Mouse (Mus musculus): Measurements from ENCODE around the gene B130006D01Rik. TPM values are rescaled to one million over a fixed set of nuclear protein-coding genes. Genes with fewer than 3 reads are reported as not detected.
A peak's percentile ranks its signal among the peaks of the same experiment; 100 is the strongest.
"Not testable (repeated sequence)": the region's sequence is repeated elsewhere in the genome, so short reads cannot be mapped to it uniquely, and the experiment has no call there.

The B130006D01Rik gene
- total RNA-seq, 2 experiments from 2014 or later = 1.2 to 1.3 TPM

DNA sequence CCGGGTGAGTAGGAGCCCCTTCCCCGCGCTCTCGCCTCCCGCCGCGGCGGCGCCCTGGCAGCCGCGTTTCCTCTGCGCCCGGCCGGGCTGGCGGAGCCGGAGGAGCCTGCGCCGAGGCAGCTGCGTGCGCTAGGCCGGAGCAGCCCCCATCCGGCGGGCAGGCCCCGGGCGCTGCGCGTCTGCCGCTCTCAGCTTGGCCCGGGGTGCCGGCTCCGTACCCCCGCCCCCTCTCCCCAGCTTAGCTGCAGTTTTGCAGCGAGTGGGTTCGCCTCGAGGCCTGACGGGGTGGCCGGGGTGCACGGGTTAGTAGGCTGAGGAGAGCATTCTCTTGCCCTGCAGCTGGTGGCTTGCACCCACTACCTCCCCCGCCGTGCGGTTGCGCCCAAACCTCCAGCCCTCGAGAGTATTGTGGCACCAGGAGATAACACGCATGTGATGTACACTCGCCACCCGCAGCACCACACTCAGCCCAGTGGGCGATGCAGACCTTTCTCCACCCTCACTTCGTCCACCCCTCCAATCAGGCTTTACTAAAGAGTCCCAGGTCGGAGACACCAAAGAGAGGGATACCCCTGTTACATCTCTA, 10.1 kb upstream of the B130006D01Rik start:
- peak; percentile 38 to 60 for DNase-seq (ENCODE audit: low spot score in 2 of 2)

DNA sequence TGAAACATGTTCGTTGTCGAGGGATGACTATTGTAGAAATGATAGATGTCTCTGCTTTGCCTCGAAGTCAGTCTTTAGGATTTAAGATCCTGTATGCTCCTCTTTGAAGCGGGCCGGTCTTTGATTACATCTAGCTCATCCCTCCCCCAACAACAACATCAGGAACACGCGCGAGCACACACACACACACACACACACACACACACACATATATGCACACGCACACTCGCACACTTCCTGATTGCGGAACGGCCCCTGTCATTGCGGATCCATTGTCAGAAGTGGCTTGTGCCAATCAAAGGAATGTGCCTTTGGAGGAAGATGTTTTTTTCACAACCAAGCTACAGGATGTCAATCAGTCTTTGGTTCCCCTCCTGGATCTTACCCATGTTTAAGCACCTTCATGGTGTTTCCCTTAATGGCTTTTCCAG, 9.6 kb upstream of the B130006D01Rik start:
- DNase-seq (ENCODE audit: low spot score in 2 of 2) = no peak

DNA sequence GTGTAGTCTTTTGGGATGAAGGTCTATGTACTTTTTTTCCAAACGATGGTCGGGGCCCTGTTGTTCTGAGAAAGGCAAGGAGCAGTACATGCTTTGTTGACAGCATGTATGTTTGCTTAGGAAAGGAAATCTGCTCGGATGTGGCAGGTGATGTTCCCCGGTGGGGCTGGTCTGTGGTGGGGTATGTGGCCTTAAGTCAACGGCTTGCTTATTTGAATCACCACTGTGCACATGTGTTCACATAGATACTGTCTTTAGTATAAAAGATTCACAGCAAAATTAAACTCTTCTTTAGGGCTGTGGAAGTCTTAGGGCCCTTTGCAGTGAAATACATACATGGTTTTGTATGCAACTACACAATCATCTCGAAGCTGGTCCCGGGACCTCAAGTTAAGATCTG, 9.0 kb upstream of the B130006D01Rik start:
- DNase-seq (ENCODE audit: low spot score in 2 of 2) = no peak

DNA sequence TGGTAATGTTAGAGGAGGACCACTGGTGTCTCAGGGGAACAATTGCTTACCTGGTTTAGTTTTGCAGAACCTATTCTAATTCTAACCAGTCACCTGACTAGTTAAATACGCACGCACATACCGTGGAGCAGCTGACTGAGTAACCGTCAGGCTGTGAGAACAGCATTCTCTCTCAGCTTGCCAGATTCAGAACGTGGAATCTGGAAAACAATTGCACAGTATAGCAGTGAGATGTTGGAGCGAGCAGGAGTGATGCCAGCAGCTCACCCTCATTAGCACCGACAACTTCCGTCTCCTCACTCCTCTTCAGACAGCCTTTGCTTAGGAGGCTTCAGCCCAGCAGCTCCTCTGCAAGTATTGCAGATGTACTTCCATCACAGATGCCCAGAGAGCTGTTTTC, 7.3 kb upstream of the B130006D01Rik start:
- peak; percentile 17 to 18 for DNase-seq (ENCODE audit: low spot score in 2 of 2)

DNA sequence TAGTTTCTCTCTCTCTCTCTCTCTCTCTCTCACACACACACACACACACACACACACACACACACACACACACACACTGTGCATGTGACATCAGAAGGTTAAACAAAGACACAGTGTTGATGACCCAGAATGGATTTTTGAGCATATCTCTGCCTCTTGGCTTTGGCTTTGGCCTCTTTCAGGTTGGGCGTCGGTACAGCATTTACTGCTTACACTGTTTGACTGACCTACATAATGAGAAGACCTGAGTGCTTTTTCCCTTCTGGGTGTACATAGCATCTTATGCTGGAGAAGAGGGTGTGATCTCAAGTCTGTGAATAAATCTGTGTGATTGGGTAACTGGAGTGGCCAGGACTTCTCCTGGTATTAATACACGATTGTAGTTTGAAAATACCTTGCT, 4.0 kb upstream of the B130006D01Rik start:
- DNase-seq (ENCODE audit: low spot score in 2 of 2) = no peak

DNA sequence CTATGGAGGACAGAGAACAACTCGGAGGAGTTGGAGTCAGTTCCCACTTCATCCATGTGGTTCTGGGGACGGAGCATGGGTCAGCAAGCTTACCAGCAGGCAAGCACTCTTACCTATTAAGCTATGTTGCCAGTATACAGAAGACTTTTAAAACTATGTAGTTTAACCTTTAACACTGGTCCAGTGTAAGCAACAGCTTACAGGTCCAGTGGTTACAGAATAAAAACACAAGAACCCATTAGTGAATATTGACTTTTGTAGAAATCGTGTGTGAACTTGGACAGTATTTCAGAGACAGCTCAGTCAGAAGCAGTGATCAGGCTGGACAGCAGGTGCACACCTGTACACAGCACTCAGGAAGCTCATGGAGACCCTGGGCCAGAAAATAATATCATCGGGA, 1.1 kb downstream of the B130006D01Rik start:
- no peak for DNase-seq (ENCODE audit: low spot score in 2 of 2)

DNA sequence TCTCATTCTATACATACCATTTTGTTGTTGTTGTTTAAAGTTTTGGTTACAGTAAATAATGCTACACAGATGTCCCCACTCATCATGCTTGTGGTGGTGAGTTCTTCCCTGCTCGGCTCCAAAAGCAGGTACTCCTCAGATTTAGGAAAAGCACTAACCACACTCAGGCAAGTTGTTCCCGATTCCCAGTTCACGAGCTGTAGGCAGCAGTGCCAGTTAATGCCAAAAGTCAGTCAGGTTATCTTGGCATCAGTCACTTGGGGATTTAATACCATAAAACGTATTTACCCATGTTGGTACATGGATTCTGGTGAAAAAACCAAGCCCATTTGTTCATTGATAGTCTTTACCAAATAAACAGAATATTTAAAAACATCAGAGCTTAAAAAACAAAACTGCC, 2.8 kb downstream of the B130006D01Rik start:
- no peak for DNase-seq (ENCODE audit: low spot score in 2 of 2)

DNA sequence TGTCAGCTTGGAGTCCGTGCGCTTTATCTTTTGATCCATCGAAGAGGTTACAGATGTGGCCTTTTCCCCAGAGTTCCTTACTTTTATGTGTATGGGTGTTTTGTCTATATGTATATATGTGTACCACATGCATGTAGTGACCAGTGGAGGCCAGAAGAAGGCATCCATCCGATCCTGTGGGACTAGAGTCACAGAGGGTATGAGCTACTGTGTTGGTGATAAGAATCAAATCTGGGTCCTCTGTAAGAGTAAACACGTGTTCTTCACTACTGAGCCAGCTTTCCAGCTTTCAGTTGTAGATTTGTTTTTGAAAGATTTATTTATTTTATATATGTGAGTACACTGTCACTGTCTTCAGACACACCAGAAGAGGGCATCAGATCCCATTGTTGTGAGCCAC, 4.6 kb downstream of the B130006D01Rik start:
- DNase-seq (ENCODE audit: low spot score in 2 of 2) = no peak

DNA sequence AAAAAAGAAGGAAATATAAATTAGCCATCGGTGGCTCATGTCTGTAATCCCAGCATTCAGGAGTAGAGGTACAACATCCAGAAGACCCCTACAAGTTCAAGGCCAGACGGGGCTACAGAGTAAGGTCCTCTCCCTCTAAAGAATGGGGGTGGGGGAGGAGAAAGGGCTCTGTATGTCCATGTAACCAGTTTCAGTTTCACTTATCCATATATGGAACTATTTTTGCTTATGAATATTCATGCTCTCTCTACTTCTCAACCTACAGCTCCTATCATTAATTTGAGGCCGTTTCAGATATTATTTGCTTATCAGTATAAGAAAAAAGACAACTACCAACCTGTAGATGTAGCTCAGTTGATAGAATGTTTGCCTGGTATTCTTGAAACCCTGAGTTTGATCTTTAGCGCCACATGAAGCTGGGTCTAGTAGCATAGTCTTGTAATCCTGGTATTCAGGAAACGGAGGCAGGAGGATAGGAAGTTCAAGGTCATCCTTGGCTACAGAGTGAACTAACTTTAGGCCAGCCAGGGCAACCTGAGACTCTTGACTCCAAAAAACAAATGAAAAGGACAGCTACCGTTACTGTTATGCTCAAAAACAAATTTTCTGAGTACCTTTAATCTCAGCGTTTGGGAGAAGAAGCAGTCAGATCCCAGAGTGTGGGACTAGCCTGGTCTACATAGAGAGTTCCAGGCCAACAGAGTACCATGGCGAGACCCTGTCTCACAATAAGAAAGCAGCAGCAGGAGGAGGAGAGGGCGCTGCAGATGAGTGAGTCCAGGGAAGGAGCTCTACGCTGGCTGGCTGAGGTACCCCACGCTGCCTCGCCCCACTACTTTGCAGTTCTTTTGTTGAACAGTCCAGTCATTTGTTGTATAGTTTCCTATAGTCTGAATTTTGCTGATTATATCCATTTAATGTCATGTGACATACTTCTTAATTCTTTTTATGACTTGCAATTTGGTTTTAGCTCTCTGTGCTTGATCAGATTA, 5.8 kb downstream of the B130006D01Rik start:
- DNase-seq (ENCODE audit: low spot score in 2 of 2) = no peak

DNA sequence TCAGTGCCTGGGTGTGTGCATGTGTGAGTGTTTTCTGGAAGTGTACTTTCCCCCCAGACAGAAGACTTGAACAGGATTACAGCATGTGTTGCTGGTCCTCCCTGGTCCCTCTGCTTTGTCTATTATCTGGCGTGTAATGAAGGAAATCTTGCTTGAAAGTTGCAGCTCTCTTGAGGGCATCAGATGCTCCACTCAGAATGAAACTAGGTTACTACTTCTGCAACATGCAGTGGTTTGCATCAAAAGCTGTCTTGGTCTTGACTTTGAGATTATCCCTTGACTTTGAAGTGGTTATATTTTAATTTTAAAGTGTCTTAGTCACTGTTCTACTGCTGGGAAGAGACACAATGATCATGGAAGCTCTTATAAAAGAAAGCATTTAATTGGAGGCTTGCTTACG, 11.1 kb downstream of the B130006D01Rik start:
- DNase-seq (ENCODE audit: low spot score in 2 of 2) = no peak

DNA sequence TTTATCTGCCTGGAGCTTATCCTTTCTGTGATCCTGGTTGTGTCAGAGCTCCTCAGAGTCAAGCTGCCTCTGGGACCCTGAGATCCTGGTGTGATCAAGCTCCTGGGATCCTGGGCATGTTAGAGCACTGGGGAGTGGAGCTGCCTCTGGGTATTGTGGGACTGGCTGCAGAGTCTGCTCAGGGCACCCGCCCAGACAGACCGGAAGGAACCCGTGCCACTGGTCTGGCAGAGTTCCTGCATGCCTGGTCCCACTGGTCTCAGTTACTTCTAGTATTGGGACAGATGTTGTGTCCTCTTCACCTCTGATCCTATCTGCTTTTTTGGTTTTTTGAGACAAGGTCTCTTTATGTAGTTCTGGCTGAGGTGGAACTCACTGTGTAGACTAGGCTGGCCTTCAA, 14.4 kb downstream of the B130006D01Rik start:
- no peak for DNase-seq (ENCODE audit: low spot score in 2 of 2)

DNA sequence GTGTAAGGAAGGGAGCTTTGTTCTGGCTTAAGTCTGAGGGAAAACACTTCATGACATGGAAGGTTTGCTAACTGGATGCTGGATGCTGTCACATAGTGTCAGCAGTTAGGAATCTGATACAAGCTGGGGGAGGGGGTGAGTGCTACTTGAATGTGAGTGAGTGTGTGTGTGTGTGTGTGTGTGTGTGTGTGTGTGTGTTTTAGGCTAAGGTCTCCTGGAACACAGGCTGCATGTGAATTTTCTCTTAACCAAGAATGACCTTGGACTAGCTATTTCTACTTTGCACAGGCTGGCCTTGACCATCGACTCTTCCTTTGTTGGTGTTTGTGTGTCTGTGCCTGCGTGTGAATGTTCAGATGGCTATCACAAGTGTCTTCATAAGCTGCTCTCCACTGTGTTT, 21.1 kb downstream of the B130006D01Rik start:
- no peak for DNase-seq (ENCODE audit: low spot score in 2 of 2)

DNA sequence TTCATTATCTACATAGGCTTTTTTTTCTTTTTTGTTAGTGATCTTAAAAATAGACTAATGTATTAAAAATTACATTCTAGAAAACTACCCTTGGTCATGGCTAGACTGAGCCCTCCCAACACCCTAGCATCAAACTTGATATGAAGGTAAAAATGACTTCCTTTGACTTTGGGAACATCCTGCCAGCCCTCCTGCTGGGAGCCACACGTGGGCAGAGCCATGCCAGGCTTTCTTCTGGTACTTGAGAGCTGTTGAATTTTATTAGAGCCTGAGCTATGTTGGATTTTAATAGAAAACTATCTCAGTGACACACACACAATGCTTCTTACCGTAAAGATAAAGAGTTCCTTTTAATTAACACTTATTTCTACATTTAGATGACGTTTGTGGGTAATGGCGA, 23.4 kb downstream of the B130006D01Rik start:
- DNase-seq (ENCODE audit: low spot score in 2 of 2) = no peak

DNA sequence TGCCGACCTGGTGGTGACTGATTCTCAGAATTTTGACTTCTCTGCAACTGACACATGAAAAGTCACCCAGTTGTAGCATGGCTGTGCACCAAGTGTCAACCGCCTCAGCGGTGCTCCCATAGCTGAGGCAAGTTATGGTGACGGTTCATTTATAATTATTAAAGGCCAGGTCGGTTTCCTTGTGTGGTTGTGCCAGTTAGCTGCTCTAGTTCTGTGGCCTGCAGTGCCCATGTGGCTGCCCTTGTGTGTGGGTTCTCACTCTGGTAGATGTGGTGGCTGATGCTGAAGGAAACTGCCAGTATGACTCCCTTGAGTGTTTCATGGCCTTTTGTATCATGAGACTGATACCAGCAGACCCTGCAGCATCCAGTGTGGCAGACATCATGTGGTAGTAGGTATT, 24.9 kb downstream of the B130006D01Rik start:
- DNase-seq (ENCODE audit: low spot score in 2 of 2) = no peak

DNA sequence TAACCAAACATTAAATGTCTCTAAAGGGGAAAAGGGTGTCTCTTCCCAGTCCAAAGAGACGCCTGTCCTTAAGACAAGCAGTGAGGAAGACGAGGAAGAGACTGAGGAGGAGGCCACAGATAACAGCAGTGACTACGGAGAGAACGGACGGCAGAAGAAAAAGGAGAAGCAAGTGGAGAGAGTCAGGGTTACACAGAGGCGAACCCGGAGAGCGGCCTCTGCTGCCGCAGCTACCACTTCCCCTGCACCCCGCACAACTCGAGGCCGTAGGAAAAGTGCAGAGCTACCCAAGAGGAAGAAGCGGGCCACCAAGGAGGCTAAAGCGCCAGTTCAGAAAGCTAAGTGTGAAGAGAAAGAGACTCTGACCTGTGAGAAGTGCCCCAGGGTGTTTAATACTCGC, 26.2 kb downstream of the B130006D01Rik start:
- no peak for DNase-seq (ENCODE audit: low spot score in 2 of 2)

DNA sequence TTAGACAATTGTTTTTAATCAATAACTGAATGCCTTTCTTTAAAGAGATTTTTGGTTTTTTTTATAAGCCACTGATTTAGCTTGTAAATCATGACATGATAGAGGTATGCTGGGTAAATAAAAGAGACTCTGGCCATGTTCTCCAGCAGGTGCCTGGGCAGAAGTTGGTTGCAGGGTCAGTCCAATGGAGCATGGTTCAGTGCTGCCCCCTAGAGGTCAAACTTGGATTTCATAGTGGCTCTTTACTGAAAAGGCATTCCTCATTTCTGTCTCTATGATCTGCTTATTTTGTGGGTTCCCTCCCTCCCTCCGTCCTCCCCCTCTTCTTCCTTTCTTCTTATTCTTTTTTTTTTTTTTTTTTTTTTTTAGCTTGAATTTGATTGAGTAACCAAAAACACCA, 27.6 kb downstream of the B130006D01Rik start:
- DNase-seq (ENCODE audit: low spot score in 2 of 2) = peak; percentile 69 to 88

DNA sequence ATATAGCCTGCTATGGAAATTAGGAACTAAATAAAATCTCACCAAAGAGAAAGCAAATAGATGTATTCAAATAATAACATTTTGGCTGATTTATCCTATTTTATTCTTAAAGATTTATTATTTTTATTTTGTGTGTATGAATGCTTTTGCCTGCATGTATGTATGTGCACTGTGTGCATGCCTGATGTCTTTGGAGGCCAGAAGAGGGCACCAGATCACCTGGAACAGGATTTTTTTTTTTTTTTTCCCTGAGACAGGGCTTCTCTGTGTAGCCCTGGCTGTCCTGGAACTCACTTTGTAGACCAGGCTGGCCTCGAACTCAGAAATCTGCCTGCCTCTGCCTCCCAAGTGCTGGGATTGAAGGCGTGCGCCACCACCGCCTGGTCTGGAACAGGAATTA, 31.8 kb downstream of the B130006D01Rik start:
- not testable (repeated sequence) for DNase-seq (ENCODE audit: low spot score in 2 of 2)

DNA sequence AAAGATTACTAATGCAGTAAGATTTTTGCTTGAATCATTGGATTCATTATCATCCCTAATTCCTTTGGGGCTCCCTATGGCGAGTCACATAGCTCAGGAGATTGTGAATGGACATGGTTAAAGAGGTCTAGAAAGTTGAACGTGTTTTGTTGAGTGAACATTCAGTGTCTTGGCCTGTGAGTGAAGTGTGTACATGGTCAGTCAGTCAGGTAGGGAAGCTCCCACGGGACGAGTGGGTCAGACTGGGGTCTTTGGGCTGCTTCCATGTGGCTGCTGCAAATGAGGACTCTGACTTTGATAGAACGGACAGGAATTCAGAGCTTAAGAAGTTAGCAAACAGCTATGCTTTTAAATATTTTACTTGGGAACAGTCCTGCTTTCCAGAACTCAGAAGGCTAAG, 37.1 kb downstream of the B130006D01Rik start:
- DNase-seq (ENCODE audit: low spot score in 2 of 2) = no peak

DNA sequence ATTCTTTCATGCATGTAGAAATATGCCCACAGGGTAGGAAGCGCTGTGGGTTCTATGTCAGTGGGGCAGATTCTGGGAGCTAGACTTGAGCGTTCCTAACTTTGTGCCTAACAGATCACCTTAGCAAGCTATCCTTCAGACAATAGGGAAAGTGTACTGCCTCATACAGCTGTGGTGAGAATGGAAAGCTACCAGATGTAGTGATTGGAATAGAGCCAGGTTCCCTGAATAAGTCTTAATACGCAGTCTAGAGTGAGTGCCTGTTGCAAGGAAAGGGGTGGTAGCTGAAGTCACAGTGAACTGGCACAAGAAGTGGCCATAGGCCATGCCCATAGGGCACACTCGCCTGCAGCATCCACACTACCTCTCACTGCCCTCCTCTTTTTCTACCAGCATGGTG, 39.6 kb downstream of the B130006D01Rik start:
- no peak for DNase-seq (ENCODE audit: low spot score in 2 of 2)

DNA sequence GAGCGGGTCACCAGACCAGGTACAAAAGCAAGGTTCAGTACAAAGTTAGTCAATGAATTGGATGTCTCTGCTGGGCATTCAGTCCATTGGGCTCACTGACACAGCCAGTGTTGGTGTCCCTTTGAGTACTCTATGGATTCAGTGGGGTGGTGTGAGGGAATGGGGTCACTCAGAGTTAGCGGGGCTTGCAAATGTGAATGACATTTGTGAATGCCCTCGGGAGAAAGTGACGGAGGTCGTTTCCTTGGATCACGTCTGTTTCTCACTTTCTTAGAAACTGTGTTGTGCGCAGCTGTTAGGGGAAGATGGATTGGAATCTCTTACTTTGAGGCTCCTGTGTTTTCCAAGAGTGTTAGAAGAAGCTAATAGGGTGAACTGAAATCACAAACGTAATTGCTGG, 41.4 kb downstream of the B130006D01Rik start:
- DNase-seq (ENCODE audit: low spot score in 2 of 2) = no peak

DNA sequence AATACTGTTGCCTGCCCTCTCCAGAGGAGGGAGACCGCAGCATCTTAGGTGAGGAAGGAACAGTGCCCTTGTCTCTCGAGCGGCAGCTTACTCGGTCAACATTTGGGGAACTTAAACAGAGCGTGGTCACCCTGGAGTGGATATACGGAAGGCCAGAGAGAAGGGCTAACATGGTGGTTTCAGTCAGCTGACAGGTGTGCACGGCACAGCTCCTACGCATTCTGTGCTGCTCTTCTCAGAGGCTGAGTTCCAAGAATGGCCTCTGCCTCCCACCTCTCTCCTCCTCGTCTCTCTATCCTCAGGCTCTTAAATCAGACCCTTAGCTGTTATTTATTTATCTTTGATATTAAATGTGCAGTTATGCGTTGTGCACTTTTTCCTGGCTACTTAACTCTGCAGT, 41.9 kb downstream of the B130006D01Rik start:
- DNase-seq (ENCODE audit: low spot score in 2 of 2) = no peak

DNA sequence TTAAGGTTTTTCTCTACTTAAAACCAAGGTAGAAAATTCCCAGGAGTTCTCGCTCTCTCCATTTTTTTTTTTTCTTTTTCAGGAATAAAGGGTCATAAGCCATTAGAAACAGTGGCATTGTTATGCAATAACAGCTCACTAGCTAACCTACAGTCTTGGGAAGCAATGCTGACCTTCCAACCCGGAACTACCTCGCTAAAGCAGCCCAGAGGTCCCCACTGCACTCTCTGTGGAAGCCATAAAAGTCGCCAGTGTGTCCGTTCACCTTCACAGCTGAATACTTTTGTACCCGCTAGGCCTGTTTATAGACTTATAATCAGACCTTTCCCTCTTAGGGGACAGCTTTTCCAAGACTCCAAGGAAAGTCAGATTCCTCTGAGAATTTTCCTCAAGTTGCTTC, 44.9 kb downstream of the B130006D01Rik start:
- DNase-seq (ENCODE audit: low spot score in 2 of 2) = no peak

DNA sequence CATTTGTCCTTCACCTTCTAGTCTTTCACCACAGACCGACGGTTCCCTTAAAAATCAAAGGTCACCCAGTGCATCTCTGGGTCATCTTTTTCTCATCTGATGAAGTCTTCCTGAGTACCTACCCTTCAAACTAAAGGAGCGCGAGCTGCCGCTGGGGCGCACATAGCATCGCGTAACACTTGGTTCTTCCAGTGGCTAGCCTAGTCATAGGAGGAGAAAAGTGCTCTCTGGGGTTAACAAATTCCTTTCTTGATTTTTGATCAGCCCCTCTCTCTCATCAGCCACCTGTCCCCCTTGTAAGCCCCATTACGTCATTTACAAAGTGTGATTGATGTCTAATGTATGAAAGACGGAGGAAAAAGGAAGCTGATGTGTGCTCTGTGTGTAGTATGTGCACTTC, 45.8 kb downstream of the B130006D01Rik start:
- DNase-seq (ENCODE audit: low spot score in 2 of 2) = no peak
